Mouse (Mus musculus) urinary bladder, adult 2 months (tissue): ENCODE results near the gene Plch2. TPM values are rescaled to one million over a fixed set of nuclear protein-coding genes. Genes with fewer than 3 reads are reported as not detected.

Experiments
- polyA plus RNA-seq: library from polyadenylated mRNA; depleted of rRNA; stranded (reverse); fragments of >200 nt; gene quantifications from 2 replicates; pipeline ENCODE4 v1.2.3, GENCODE M21; 2012; rRNA removed

The Plch2 gene
- polyA plus RNA-seq, 1 experiment, result 93.6 TPM

Other genes with a start within 250 kb of the Plch2 start
- gene Ttc34, start 219.3 kb downstream of the Plch2 start, polyA plus RNA-seq, result 0.06 and 0.09 TPM in 2 replicates
- gene Mmel1, start 187.2 kb downstream of the Plch2 start, polyA plus RNA-seq, result 0.06 and 0.07 TPM in 2 replicates
- 33.1 and 35.2 TPM in 2 replicates for gene Fam213b, start 157.6 kb downstream of the Plch2 start, polyA plus RNA-seq
- 18.8 and 21.4 TPM in 2 replicates for gene Tnfrsf14, start 128.2 kb downstream of the Plch2 start, polyA plus RNA-seq
- 0.06 and 0.07 TPM in 2 replicates for gene Hes5, start 95.9 kb downstream of the Plch2 start, polyA plus RNA-seq
- 39.8 and 45.9 TPM in 2 replicates for gene Pank4, start 92.7 kb downstream of the Plch2 start, polyA plus RNA-seq
- gene Pex10, start 10.2 kb upstream of the Plch2 start, polyA plus RNA-seq, result 11.8 and 13.4 TPM in 2 replicates
- 130 and 159 TPM in 2 replicates for gene Rer1, start 29.6 kb upstream of the Plch2 start, polyA plus RNA-seq
- gene Morn1, start 29.8 kb upstream of the Plch2 start, polyA plus RNA-seq, result 6.7 and 7.0 TPM in 2 replicates
- 43.6 and 67.2 TPM in 2 replicates for gene Ski, start 165.8 kb upstream of the Plch2 start, polyA plus RNA-seq
- 47.5 and 51.8 TPM in 2 replicates for gene Faap20, start 193.0 kb upstream of the Plch2 start, polyA plus RNA-seq